Mouse (Mus musculus): ENCODE measurements around the gene Rhox4b.
"Not testable (repeated sequence)": the region's sequence is repeated elsewhere in the genome, so short reads cannot be mapped to it uniquely, and the experiment has no call there.

Gene Rhox4b

GRCm38 (mm10) chrX:37432194-37432593 is at the start of gene Rhox4b:
Gene Rhox4b, plus strand, starts transcription at chrX:37432494.
- DNase-seq = not testable (repeated sequence)

GRCm38 (mm10) chrX:37390548-37390947 is 41.7 kb upstream of the Rhox4b start, which contains the start of gene Rhox4a2:
Gene Rhox4a2, plus strand, starts transcription at chrX:37390848.
- DNase-seq = not testable (repeated sequence)

- DNase-seq = not testable (repeated sequence)
These were observed 20.5 kb upstream of the Rhox4b start, which contains the start of gene Rhox2b for GRCm38 (mm10) chrX:37411767-37412166. Gene Rhox2b, plus strand, starts transcription at chrX:37412067.

GRCm38 (mm10) chrX:37453380-37453779 is 21.1 kb downstream of the Rhox4b start, which contains the start of gene Rhox2c:
Gene Rhox2c, plus strand, starts transcription at chrX:37453680.
- not testable (repeated sequence) for DNase-seq

- not testable (repeated sequence) for DNase-seq
These were observed 26.0 kb downstream of the Rhox4b start, which contains the start of gene Rhox3c for GRCm38 (mm10) chrX:37458285-37458684. Gene Rhox3c, plus strand, starts transcription at chrX:37458585.

- DNase-seq = not testable (repeated sequence)
These were observed 47.7 kb downstream of the Rhox4b start, which contains the start of gene Rhox4c for GRCm38 (mm10) chrX:37480037-37480436. Gene Rhox4c, plus strand, starts transcription at chrX:37480337.
